Mouse (Mus musculus) liver, postnatal 0 days (tissue): ENCODE results near the gene Bmf. TPM values are rescaled to one million over a fixed set of nuclear protein-coding genes. Genes with fewer than 3 reads are reported as not detected.

Experiments
- ATAC-seq: fragments of 200-750 bp; cut with Nextera tagmentation; 2 replicates; pipeline ENCODE4 v1.8.0; 2017; ENCODE audit warnings: mild to moderate bottlenecking, moderate library complexity
- DNase-seq: peaks from one replicate; pipeline ENCODE4 v3.0.0-alpha.2; 2016
- H3K27ac ChIP-seq: fragments of 300-500 bp; sonication (generic); 2 replicates; pipeline ENCODE4 v1.5.1; 2014; ENCODE audit warnings: antibody characterized with exemption, moderate library complexity, mild to moderate bottlenecking, low read depth
- H3K27me3 ChIP-seq: fragments of 300-500 bp; sonication (generic); 2 replicates; pipeline ENCODE4 v1.6.1; 2014; ENCODE audit warnings: low read length, control low read depth, mixed read lengths; ENCODE audit not compliant: insufficient read depth
- H3K36me3 ChIP-seq: fragments of 300-500 bp; sonication (generic); replicated peaks from 2 replicates; pipeline ENCODE4 v1.6.1; 2014; ENCODE audit warnings: mild to moderate bottlenecking, control low read depth, low read length, moderate library complexity, mixed read lengths; ENCODE audit not compliant: insufficient read depth
- H3K4me1 ChIP-seq: fragments of 300-500 bp; sonication (generic); 2 replicates; pipeline ENCODE4 v1.6.1; 2014; ENCODE audit warnings: antibody characterized with exemption, mild to moderate bottlenecking, control low read depth; ENCODE audit not compliant: insufficient read depth
- H3K4me2 ChIP-seq: fragments of 300-500 bp; sonication (generic); 2 replicates; pipeline ENCODE4 v1.6.1; 2014; ENCODE audit warnings: low read depth, mild to moderate bottlenecking, low read length, moderate library complexity, mixed read lengths
- H3K4me3 ChIP-seq: fragments of 300-500 bp; sonication (generic); 2 replicates; pipeline ENCODE4 v1.5.1; 2014; ENCODE audit warnings: low read depth, low read length
- H3K9ac ChIP-seq: fragments of 300-500 bp; sonication (generic); replicated peaks from 2 replicates; pipeline ENCODE4 v1.6.1; 2014; ENCODE audit warnings: mild to moderate bottlenecking, moderate library complexity
- H3K9me3 ChIP-seq: fragments of 300-500 bp; sonication (generic); 2 replicates; pipeline ENCODE4 v1.6.1; 2016; ENCODE audit warnings: mild to moderate bottlenecking, control low read depth, low read length, mixed read lengths
- CTCF ChIP-seq: sonication (generic); IDR thresholded peaks from 2 replicates; pipeline ENCODE4 v1.5.1; 2016; ENCODE audit warnings: antibody characterized with exemption, low read depth
- EP300 ChIP-seq: IDR thresholded peaks from 2 replicates; pipeline ENCODE4 v1.6.1; 2016; ENCODE audit warnings: antibody characterized with exemption, low read depth, mild to moderate bottlenecking
- WGBS: fragments of 180-500 bp; shearing (Covaris S2); extraction: QIAGEN DNeasy Blood & Tissue Kit; methylation state at CpG from one replicate; pipeline ENCODE4 v1.1.7; 2014; ENCODE audit not compliant: insufficient replicate concordance; 5-methylcytosine and 5-hydroxymethylcytosine counted together
- polyA plus RNA-seq: library from polyadenylated mRNA; unstranded; fragments of >200 nt; fragmentation: Nextera tagmentation; extraction: Ambion mirVana; gene quantifications from 2 replicates; pipeline ENCODE4 v1.2.1, GENCODE M21; 2015

Gene Bmf
- polyA plus RNA-seq, 1 experiment from 2014 or later = 1.3 TPM

- Histone ChIP-seq H3K9me3 (no peaks in the 10 kb centered on the region), H3K4me1 (peaks cover 35% of the 10 kb centered on the region), H3K4me2 (no peak overlapping the region), H3K9ac (no peak overlapping the region), H3K27me3 (no peaks in the 10 kb centered on the region), H3K4me3 (no peak overlapping the region), H3K36me3 (no peaks in the 10 kb centered on the region), H3K27ac (no peak overlapping the region)
- peak; percentile 87 for DNase-seq
- TF ChIP-seq EP300 (no peak), CTCF (peak; percentile 100)
- ATAC-seq = peak; percentile 18; the same call in 1 of the 2 replicates
- 17% methylated on average over 12 of the region's 12 CpGs for WGBS
Observed at GRCm38 (mm10) chr2:118486933-118487332, 62.6 kb downstream of the Bmf start.

GRCm38 (mm10) chr2:118485415-118485814 is 64.1 kb downstream of the Bmf start:
- Histone ChIP-seq H3K36me3 (no peaks in the 10 kb centered on the region), H3K27me3 (no peaks in the 10 kb centered on the region), H3K4me2 (no peak overlapping the region), H3K4me1 (peaks cover 20% of the 10 kb centered on the region), H3K27ac (no peak overlapping the region), H3K9ac (no peak overlapping the region), H3K4me3 (no peak overlapping the region), H3K9me3 (no peaks in the 10 kb centered on the region)
- 69% methylated on average over 3 of the region's 3 CpGs for WGBS
- DNase-seq (no peak), ATAC-seq (no peak)
- TF ChIP-seq CTCF (no peak), EP300 (no peak)

GRCm38 (mm10) chr2:118484386-118484898 is 65.0 kb downstream of the Bmf start:
- WGBS = 77% methylated on average over 9 of the region's 9 CpGs
- no peaks in the 10 kb centered on the region for H3K9me3 ChIP-seq

GRCm38 (mm10) chr2:118483032-118483431 is 66.5 kb downstream of the Bmf start:
- Histone ChIP-seq H3K4me2 (no peak overlapping the region), H3K4me1 (peaks cover 20% of the 10 kb centered on the region), H3K27me3 (no peaks in the 10 kb centered on the region), H3K27ac (no peak overlapping the region), H3K9ac (no peak overlapping the region), H3K4me3 (no peak overlapping the region), H3K9me3 (no peaks in the 10 kb centered on the region), H3K36me3 (no peaks in the 10 kb centered on the region)
- DNase-seq (no peak), ATAC-seq (no peak)
- 81% methylated on average over 5 of the region's 5 CpGs for WGBS
- TF ChIP-seq EP300 = no peak
- no peak for TF ChIP-seq CTCF

More at GRCm38 (mm10) chr2:118484386-118484898, 65.0 kb downstream of the Bmf start:
- no peak overlapping the region for H3K9ac ChIP-seq
- no peaks in the 10 kb centered on the region for H3K27me3 ChIP-seq
- no peak for TF ChIP-seq CTCF
- TF ChIP-seq EP300 = no peak
- ATAC-seq (no peak), DNase-seq (no peak)
- H3K27ac ChIP-seq = no peak overlapping the region
- H3K36me3 ChIP-seq = no peaks in the 10 kb centered on the region
- H3K4me1 ChIP-seq = peaks cover 16% of the 10 kb centered on the region; the same call in 1 of the 2 replicates
- H3K4me2 ChIP-seq = no peak overlapping the region
- no peak overlapping the region for H3K4me3 ChIP-seq

GRCm38 (mm10) chr2:118480886-118481285 is 68.6 kb downstream of the Bmf start:
- no peak overlapping the region for H3K9ac ChIP-seq
- DNase-seq (no peak), ATAC-seq (no peak)
- 83% methylated on average over 7 of the region's 7 CpGs for WGBS
- H3K4me2 ChIP-seq = no peak overlapping the region
- H3K36me3 ChIP-seq = peaks cover 12% of the 10 kb centered on the region
- TF ChIP-seq EP300 = no peak
- no peak for TF ChIP-seq CTCF
- no peaks in the 10 kb centered on the region for H3K9me3 ChIP-seq
- no peak overlapping the region for H3K27ac ChIP-seq
- H3K27me3 ChIP-seq = no peaks in the 10 kb centered on the region
- H3K4me1 ChIP-seq = peaks cover 14% of the 10 kb centered on the region
- no peak overlapping the region for H3K4me3 ChIP-seq

- Histone ChIP-seq H3K27me3 (no peaks in the 10 kb centered on the region), H3K4me3 (peak within 1 kb of the TSS; percentile 96), H3K27ac (peak within 1 kb of the TSS; percentile 92), H3K4me1 (peaks cover 14% of the 10 kb centered on the region), H3K4me2 (peak within 1 kb of the TSS; percentile 90), H3K9me3 (no peaks in the 10 kb centered on the region), H3K9ac (peak within 1 kb of the TSS; percentile 93), H3K36me3 (peaks cover 20% of the 10 kb centered on the region)
- peak; percentile 96 for ATAC-seq
- DNase-seq = peak; percentile 96
- TF ChIP-seq CTCF (no peak), EP300 (no peak)
- WGBS = under 1% methylated on average over 35 of the region's 35 CpGs
Observed at GRCm38 (mm10) chr2:118479550-118479909, 70.0 kb downstream of the Bmf start, which contains the start of gene Srp14. Gene Srp14 (minus strand): TSS chr2:118479711.
